Mouse (Mus musculus): ENCODE results near the gene Sv2c.

DNA sequence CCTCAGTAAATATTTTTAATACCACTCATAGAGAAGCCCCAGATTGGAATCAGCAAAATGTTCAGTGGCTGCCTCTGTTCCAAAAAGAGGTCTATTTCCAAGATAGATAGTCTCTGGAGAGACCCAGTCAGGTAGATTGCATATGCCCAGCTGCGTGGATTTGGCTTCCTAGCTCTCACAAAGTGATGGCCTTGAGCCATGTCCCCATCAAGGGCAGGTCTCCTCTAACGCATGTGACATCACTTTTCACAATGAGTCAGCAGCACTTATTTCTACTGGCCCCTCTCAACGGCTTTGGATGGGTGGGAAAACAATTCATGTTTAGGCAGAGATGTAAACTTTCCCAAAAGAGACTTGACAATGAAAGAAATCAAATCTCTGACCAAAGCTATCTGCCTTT lies 41.3 kb upstream of the Sv2c start:
- TF ChIP-seq POLR2A (IDR thresholded peaks at IDR 0.05; ENCODE audit: low read depth, low read length) = no peak
- TF ChIP-seq CTCF (IDR thresholded peaks at IDR 0.05; ENCODE audit: extremely low read depth, insufficient read depth, insufficient read length, insufficient replicate concordance) = no peak

All from spleen, adult 2 months (tissue).